ENCODE assay signal across 24 mouse cellular contexts in the genomic region with DNA sequence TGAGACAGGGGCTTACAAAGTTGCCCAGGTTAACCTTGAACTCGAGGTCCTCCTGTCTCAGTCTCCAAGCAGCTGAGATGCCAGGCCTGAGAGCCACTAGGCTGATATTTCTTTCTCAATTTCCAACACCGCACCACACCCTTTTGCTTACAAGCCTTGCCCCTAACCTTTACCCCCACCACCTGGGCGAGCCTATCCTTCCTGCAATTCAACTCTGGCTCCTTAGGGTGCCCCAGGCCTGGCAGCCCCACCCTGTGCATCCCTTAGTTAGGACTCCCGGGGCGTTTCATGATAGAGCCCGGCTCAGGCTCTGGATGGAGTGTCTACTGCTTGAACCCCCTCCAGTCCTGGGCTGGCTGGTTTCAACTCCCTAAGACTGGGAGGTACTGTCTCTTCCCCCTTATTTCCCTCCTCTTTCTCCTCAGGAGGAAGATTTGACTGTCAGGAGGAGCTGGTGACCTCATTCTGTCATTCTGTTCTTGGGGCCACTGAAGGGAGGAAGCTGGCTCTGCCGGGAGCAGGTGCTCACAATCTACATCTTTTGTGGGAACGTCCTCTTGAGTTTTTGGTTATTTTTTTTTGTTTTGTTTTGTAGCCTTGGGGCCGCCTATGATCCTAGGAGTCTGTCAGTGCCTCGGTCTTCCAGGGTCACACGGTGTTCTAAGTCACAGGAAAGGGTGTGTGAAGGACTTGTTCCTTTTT. TPM values are rescaled to one million over a fixed set of nuclear protein-coding genes. Genes with fewer than 3 reads are reported as not detected.
A peak's percentile ranks its signal among the peaks of the same experiment; 100 is the strongest.
DNase-seq lines count a peak whose midpoint lies in the region; ATAC-seq and TF ChIP-seq lines count a peak whose summit lies in the region.
"Had no signal": no experiment of that assay in that cellular context is flagged by ENCODE, and none has a peak within 500 bp of the region (broad histone marks: within the 10 kb centered on the region; RNA-seq: fewer than 3 reads in every experiment).

No protein-coding gene starts in this region.

- no peak overlapping the region for H3K9ac ChIP-seq in intestine, embryonic 16.5 days (ENCODE audit: low read depth, low read length)
- H3K9ac ChIP-seq in kidney, embryonic 14.5 days (ENCODE audit: low read depth, low read length) = no peak overlapping the region
- H3K9ac ChIP-seq: hindbrain, embryonic 12.5 days; liver, embryonic 14.5 days; lung, embryonic 14.5 days had no signal

- H3K27me3 ChIP-seq in E14TG2a.4 (ENCODE audit: insufficient read depth, low read length) = no peaks in the 10 kb centered on the region
- no peaks in the 10 kb centered on the region for H3K27me3 ChIP-seq in intestine, embryonic 16.5 days (replicated peaks; ENCODE audit: control insufficient read depth, insufficient read depth, low read length)
- H3K27me3 ChIP-seq in kidney, embryonic 14.5 days (ENCODE audit: control insufficient read depth, insufficient read depth, low read length) = no peaks in the 10 kb centered on the region
- H3K27me3 ChIP-seq: hindbrain, embryonic 12.5 days; Patski had no signal

- peak; percentile 86 for ATAC-seq in intestine, embryonic 16.5 days
- no peak for ATAC-seq in kidney, embryonic 14.5 days (ENCODE audit: low FRiP score, low TSS enrichment)
- ATAC-seq: forebrain, embryonic 14.5 days; hindbrain, postnatal 0 days; Patski had no signal

- H3K9me3 ChIP-seq in E14TG2a.4 (ENCODE audit: low read length) = no peaks in the 10 kb centered on the region
- H3K9me3 ChIP-seq in intestine, embryonic 16.5 days (ENCODE audit: control insufficient read depth, low read length) = no peaks in the 10 kb centered on the region
- H3K9me3 ChIP-seq in kidney, embryonic 14.5 days (ENCODE audit: control insufficient read depth, low read length) = no peaks in the 10 kb centered on the region
- H3K9me3 ChIP-seq: hindbrain, embryonic 12.5 days had no signal

- H3K27ac ChIP-seq in intestine, embryonic 16.5 days (ENCODE audit: low read length) = peak overlapping the region; percentile 25
- no peak overlapping the region for H3K27ac ChIP-seq in kidney, embryonic 14.5 days (ENCODE audit: low read depth, low read length)
- H3K27ac ChIP-seq: hindbrain, embryonic 12.5 days; hindbrain, postnatal 0 days; liver, embryonic 14.5 days had no signal

- peak overlapping the region; percentile 29 for H3K4me2 ChIP-seq in intestine, embryonic 16.5 days (ENCODE audit: low read depth, low read length)
- H3K4me2 ChIP-seq in kidney, embryonic 14.5 days (replicated peaks; ENCODE audit: low read depth, low read length) = no peak overlapping the region
- H3K4me2 ChIP-seq: hindbrain, embryonic 12.5 days; lung, embryonic 14.5 days had no signal

- DNase-seq in cerebellum, adult 8-10 months = peak; percentile 25
- no peak for DNase-seq in cerebellum, adult 11 months
- peak; percentile 32 for DNase-seq in retina, postnatal 1 day
- no peak for DNase-seq in retina, embryonic 14.5 days (ENCODE audit: low spot score)
- DNase-seq in urinary bladder, postnatal 25 days (ENCODE audit: low spot score) = no peak
- DNase-seq: adrenal gland, postnatal 10 days; cerebellum, adult 11-12 months; cerebellum, postnatal 14 days; gastrocnemius, postnatal 14 days; heart, adult 18-20 months; kidney, adult 18-20 months; kidney, postnatal 36 days; liver; lung, embryonic 14.5 days; lung, postnatal 14 days; midbrain, embryonic 14.5 days had no signal

- TF ChIP-seq CTCF in E14TG2a.4 (conservative IDR thresholded peaks at IDR 0.05; ENCODE audit: low read length) = no peak

- 62% methylated on average over 11 of the region's 11 CpGs for WGBS in intestine, embryonic 16.5 days
- 78% methylated on average over 11 of the region's 11 CpGs for WGBS in kidney, embryonic 14.5 days

- H3K36me3 ChIP-seq in E14TG2a.4 (ENCODE audit: insufficient read depth, low read length) = no peaks in the 10 kb centered on the region
- H3K36me3 ChIP-seq in intestine, embryonic 16.5 days (ENCODE audit: control insufficient read depth, insufficient read depth, low read length) = no peaks in the 10 kb centered on the region
- H3K36me3 ChIP-seq in kidney, embryonic 14.5 days (ENCODE audit: control insufficient read depth, insufficient read depth, low read length) = no peaks in the 10 kb centered on the region
- H3K36me3 ChIP-seq: hindbrain, embryonic 12.5 days had no signal

- H3K4me3 ChIP-seq in E14TG2a.4 (replicated peaks; ENCODE audit: low read length) = 0 out of 2 replicates have a peak overlapping the region, but pooled peaks have one; percentile 4
- H3K4me3 ChIP-seq in intestine, embryonic 16.5 days (ENCODE audit: low read length) = 0 out of 2 replicates have a peak overlapping the region, but pooled peaks have one; percentile 3
- H3K4me3 ChIP-seq in kidney, embryonic 14.5 days (ENCODE audit: low read length) = no peak overlapping the region
- H3K4me3 ChIP-seq: hindbrain, embryonic 12.5 days had no signal

- H3K4me1 ChIP-seq in E14TG2a.4 (replicated peaks; ENCODE audit: low read depth, low read length) = peaks cover 78% of the 10 kb centered on the region
- H3K4me1 ChIP-seq in intestine, embryonic 16.5 days (ENCODE audit: control insufficient read depth, insufficient read depth, low read length) = peaks cover 60% of the 10 kb centered on the region
- peaks cover 36% of the 10 kb centered on the region for H3K4me1 ChIP-seq in kidney, embryonic 14.5 days (ENCODE audit: control insufficient read depth, insufficient read depth, low read length)

RNA-seq across cellular contexts. Expression of a gene that starts 14.2 kb away (rescaled TPM):
- polyA plus RNA-seq in intestine, embryonic 16.5 days (2015; fragmentation: Nextera tagmentation; extraction: Ambion mirVana) = 20.4 and 27.2 TPM in 2 replicates
- 30.3 and 53.2 TPM in 2 replicates for polyA plus RNA-seq in kidney, embryonic 14.5 days (2014; fragmentation: Nextera tagmentation; extraction: Ambion mirVana)

Comparison
In these comparisons a context has a peak if more than half of its experiments do, and no peak if none do; other contexts are left out.
1. DNase-seq: peak in cerebellum, adult 8-10 months (single experiment) and retina, postnatal 1 day (single experiment); none in cerebellum, adult 11 months (single experiment), retina, embryonic 14.5 days (single experiment) and urinary bladder, postnatal 25 days (single experiment).